Mouse (Mus musculus): ENCODE measurements around the gene Cir1.

The Cir1 gene

DNA sequence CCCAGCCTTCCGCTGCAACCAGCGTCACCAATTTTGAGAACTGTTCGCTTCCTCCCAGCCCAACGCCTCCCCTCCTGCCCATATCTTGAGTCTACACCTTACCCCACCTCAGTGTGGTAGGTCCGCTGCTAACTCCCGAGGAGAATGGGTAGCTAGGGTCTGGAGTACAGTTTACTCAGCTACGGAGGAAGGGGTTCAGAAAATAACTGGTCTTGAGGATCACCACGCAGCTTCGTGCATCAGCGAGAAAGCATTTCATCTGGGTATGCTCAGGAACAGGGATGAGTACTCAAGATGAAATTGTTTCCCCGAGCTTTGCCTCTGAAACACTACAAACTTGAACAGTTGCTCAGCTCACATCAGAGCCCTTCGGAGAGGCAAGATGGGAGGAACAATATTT is 44.2 kb downstream of the Cir1 start:
- POLR2A ChIA-PET, result no interaction called here
- CTCF ChIA-PET, result interaction anchor here in 3 of 4 experiments (0.7 to 2.3 kb wide), 4 partner anchors 10 to 881 kb away, joined by 3 to 12 read pairs (median 6); no protein-coding TSS in a partner anchor

DNA sequence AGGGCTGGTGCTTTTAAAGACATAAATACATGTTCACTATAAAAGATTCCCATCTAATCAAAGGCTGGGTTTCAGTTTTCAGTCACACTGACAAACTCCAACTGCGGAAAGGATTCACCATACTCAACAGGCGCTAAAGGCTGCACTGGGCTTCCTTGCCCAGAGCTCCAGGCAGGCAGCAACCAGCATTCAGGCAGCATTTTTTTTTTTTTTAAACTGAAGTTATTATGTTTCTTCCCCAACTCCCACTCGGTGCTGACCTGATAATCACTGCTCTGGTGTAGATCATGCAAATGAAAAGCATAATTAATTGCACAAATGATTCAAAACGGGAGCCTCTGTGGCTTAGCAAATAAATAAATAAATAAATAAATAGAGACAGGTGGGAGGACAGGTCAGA is 44.7 kb downstream of the Cir1 start:
- ChIA-PET CTCF (interaction anchor here in 3 of 4 experiments (0.7 to 2.3 kb wide), 4 partner anchors 10 to 881 kb away, joined by 3 to 12 read pairs (median 6); no protein-coding TSS in a partner anchor), POLR2A (no interaction called here)

GRCm38 (mm10) chr2:73267231-73267630 is 45.3 kb downstream of the Cir1 start:
- POLR2A ChIA-PET, result interaction anchor here in 2 of 4 experiments (0.6 to 1.4 kb wide), 4 partner anchors 11 to 1692 kb away, joined by 3 to 6 read pairs (median 4); partner anchors contain the start of gene Cdca7 (in 1 of the 2)

DNA sequence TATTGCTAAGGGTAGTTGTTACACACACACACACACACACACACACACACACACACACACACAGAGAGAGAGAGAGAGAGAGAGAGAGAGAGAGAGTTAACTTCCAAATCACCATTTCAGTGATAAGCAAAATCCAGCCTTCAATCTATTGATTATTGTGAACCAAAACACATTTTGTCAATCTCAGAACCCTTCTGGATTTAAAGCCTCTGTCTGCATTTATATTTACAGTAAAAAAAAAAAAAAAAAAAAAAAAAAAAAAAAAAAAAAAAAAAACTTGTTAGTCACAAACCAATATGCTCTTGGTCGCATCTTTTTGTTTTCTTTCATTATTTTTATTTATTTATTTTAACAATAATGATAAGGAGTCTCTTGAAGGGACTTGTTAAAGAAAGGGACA is 45.9 kb downstream of the Cir1 start:
- POLR2A ChIA-PET, result interaction anchor here in 3 of 4 experiments (0.6 to 1.4 kb wide), 5 partner anchors 10 to 1691 kb away, joined by 3 to 6 read pairs (median 4); partner anchors contain the start of gene Cdca7 (in 1 of the 3)

More at GRCm38 (mm10) chr2:73267231-73267630, 45.3 kb downstream of the Cir1 start:
- CTCF ChIA-PET, result interaction anchor here in 1 of 4 experiments (1.0 to 2.0 kb wide), 2 partner anchors 10 to 11 kb away, joined by 3 to 8 read pairs; no protein-coding TSS in a partner anchor

GRCm38 (mm10) chr2:73266011-73266410 is 46.5 kb downstream of the Cir1 start:
- CTCF ChIA-PET, result interaction anchor here in 1 of 4 experiments (1.3 kb wide), 1 partner anchor 12 kb away, joined by 5 read pairs; no protein-coding TSS in a partner anchor
- POLR2A ChIA-PET, result interaction anchor here in 3 of 4 experiments (0.6 to 1.4 kb wide), 4 partner anchors 9 to 160 kb away, joined by 3 to 6 read pairs (median 4); no protein-coding TSS in a partner anchor

More for the DNA sequence above, 45.9 kb downstream of the Cir1 start:
- CTCF ChIA-PET, result interaction anchor here in 2 of 4 experiments (1.0 to 2.0 kb wide), 3 partner anchors 11 to 12 kb away, joined by 3 to 8 read pairs (median 5); no protein-coding TSS in a partner anchor

DNA sequence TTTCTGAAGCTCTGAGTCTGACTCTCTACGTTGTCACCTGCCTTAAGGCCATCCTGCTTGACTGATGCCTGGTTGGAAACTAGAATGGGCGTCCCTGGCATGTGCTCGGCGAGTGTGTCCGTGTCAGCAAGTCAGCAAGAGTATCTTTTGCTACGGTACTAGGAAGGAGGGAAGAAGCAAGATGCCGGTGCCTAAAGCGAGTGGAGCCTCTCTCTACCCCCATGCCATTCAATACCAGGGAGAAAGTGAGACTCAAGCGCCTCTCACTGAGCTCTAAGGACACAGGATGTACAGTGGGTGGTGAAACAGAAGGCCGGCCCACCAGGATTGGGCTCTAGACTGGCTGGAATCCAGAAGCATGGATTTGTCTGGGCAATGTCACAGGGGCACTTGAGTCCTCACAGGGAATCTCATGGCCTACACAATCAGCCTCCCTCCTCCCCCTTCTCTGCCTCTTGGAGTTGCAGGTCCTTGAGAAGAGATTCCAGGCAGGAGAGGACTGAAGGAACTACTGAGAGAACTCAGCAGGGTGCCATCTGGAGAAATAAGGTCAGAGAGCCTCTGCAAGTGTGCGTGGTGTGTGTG is 47.8 kb downstream of the Cir1 start:
- CTCF ChIA-PET, result interaction anchor here in 3 of 4 experiments (0.6 to 1.4 kb wide), 5 partner anchors 8 to 16 kb away, joined by 4 to 13 read pairs (median 4); no protein-coding TSS in a partner anchor
- POLR2A ChIA-PET, result interaction anchor here in 3 of 4 experiments (0.6 to 2.1 kb wide), 6 partner anchors 10 to 122 kb away, joined by 3 to 11 read pairs (median 4); partner anchors contain the start of gene Gpr155 (in 1 of the 3)

DNA sequence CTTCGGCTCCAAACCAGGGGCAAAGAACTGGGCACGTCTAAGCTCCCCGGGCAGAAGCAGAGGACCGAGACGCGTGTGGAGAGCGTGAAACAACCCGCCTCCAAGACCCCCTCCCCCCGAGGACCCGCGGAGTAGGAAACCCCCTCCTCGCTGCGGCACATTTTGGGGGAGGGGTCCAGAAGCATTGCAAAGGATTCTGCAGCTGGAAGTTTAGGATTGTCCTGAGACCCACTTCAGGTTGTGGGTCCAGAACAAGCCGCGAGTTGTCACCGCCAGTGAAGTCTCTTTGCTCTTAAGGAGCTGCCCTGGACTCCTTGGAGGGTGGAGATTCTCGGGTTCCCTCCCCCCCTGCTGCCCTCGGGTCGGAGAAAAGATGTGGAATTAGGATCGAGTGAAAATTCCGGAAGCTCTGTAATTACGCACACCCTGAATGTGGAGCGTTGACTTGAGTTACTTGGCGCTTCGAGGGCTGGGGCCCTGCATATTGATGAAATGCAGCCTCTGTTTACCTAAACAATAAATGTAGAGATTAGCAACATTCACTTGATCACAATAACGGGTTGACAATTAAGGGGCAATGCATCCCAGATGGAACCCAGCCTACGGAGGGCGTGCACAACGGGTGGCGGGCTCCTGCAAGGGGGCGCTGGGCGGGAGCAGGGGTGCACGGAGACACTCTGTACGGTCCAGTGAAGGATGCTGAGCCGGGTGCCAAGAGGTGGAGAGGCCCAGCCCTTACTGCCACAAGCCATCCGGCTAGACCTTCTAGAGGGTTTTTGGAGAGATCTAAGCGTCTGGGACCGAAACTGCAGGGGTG is 48.5 kb downstream of the Cir1 start:
- ChIA-PET CTCF (interaction anchor here in 3 of 4 experiments (0.7 to 1.4 kb wide), 6 partner anchors 14 to 364 kb away, joined by 3 to 13 read pairs (median 4); no protein-coding TSS in a partner anchor), POLR2A (interaction anchor here in 3 of 4 experiments (0.7 to 2.1 kb wide), 12 partner anchors 9 to 394 kb away, joined by 3 to 11 read pairs (median 4); partner anchors contain the start of genes Cir1 (in 1 of the 3), Gpr155 (in 1 of the 3), Ola1 (in 1 of the 3) and Scrn3 (in 1 of the 3))

GRCm38 (mm10) chr2:73263172-73263765 is 49.2 kb downstream of the Cir1 start:
- ChIA-PET POLR2A (interaction anchor here in 3 of 4 experiments (0.6 to 2.1 kb wide), 12 partner anchors 10 to 395 kb away, joined by 3 to 11 read pairs (median 4); partner anchors contain the start of genes Cir1 (in 1 of the 3), Ola1 (in 1 of the 3) and Scrn3 (in 1 of the 3)), CTCF (interaction anchor here in 2 of 4 experiments (0.5 to 0.9 kb wide), 4 partner anchors 15 to 363 kb away, joined by 3 to 4 read pairs (median 3); no protein-coding TSS in a partner anchor)

DNA sequence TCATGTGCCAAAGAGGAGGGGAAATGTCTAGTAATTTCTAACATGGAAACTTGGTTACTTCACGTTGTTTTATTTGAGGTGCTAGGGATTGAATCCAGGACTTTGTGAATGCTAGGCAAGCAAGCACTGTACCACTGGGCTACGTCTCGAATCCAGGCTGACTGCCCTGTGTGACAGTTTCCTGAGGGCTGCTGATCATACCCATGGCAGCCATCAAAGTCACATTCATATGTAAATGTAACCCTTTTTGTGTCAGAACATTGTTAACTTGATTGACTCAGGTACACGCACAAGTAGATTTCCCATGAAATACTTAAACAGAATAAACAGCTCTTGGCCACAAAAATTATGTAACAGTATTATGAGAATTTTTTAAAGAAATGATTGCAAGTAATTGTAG is 63.8 kb downstream of the Cir1 start:
- CTCF ChIA-PET, result interaction anchor here in 1 of 4 experiments (0.6 kb wide), 1 partner anchor 51 kb away, joined by 5 read pairs; no protein-coding TSS in a partner anchor
- POLR2A ChIA-PET, result no interaction called here

- ChIA-PET POLR2A (no interaction called here), CTCF (no interaction called here)
These were observed 71.2 kb downstream of the Cir1 start for GRCm38 (mm10) chr2:73241299-73241698.
